Mouse (Mus musculus): Measurements from ENCODE around the gene Nrip1. TPM values are rescaled to one million over a fixed set of nuclear protein-coding genes. Genes with fewer than 3 reads are reported as not detected.

The Nrip1 gene
- polyA plus RNA-seq, 1 experiment from 2014 or later: 32.0 TPM

DNA sequence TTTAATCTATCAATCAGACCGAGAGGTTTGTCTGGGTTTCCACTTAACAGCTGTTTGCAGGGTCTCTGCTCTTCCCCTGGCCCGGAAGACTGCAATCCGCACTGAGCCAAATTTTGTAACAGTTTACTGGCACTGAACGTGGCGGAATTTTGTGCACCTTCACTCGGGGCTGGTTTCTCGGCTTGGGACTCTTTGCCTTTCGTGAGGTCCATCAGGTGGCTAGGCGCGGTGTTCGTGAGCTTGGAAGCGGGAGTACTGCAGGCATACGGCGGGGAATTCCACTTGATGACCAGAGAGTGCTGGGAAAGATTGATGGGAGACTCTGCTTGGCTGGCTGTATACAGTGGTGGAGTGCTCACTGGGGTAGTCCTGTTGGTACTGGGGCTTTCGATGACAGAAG is 81.0 kb downstream of the Nrip1 start:
- no peak overlapping the region for H3K4me3 ChIP-seq
- 87% methylated on average over 15 of the region's 15 CpGs for WGBS (ENCODE audit: insufficient replicate concordance)
- H3K9ac ChIP-seq: no peak overlapping the region
- peaks cover 70% of the 10 kb centered on the region for H3K36me3 ChIP-seq
- no peaks in the 10 kb centered on the region for H3K27me3 ChIP-seq (replicated peaks)
- H3K4me1 ChIP-seq: peaks cover 38% of the 10 kb centered on the region
- ATAC-seq: no peak
- peak overlapping the region; percentile 90; the same call in 1 of the 2 replicates for H3K27ac ChIP-seq
- no peak overlapping the region for H3K4me2 ChIP-seq
- no peaks in the 10 kb centered on the region for H3K9me3 ChIP-seq (replicated peaks)

GRCm38 (mm10) chr16:76291366-76291765 is 82.3 kb downstream of the Nrip1 start:
- Histone ChIP-seq H3K36me3 (peaks cover 67% of the 10 kb centered on the region), H3K4me3 (no peak overlapping the region), H3K4me1 (peaks cover 35% of the 10 kb centered on the region), H3K27ac (no peak overlapping the region), H3K9me3 (replicated peaks) (no peaks in the 10 kb centered on the region), H3K9ac (no peak overlapping the region), H3K4me2 (no peak overlapping the region), H3K27me3 (replicated peaks) (no peaks in the 10 kb centered on the region)
- no peak for ATAC-seq
- WGBS (ENCODE audit: insufficient replicate concordance): 95% methylated on average over 14 of the region's 14 CpGs

- no peaks in the 10 kb centered on the region for H3K27me3 ChIP-seq (replicated peaks)
- no peak overlapping the region for H3K4me2 ChIP-seq
- peaks cover 61% of the 10 kb centered on the region for H3K36me3 ChIP-seq
- H3K4me1 ChIP-seq: peaks cover 24% of the 10 kb centered on the region
- no peak for ATAC-seq
- H3K27ac ChIP-seq: no peak overlapping the region
- no peak overlapping the region for H3K4me3 ChIP-seq
- 74% methylated on average over 2 of the region's 2 CpGs for WGBS (ENCODE audit: insufficient replicate concordance)
- no peaks in the 10 kb centered on the region for H3K9me3 ChIP-seq (replicated peaks)
- no peak overlapping the region for H3K9ac ChIP-seq
Observed at GRCm38 (mm10) chr16:76289495-76289894, 84.1 kb downstream of the Nrip1 start.

GRCm38 (mm10) chr16:76283796-76284195 is 89.8 kb downstream of the Nrip1 start:
- Histone ChIP-seq H3K9me3 (replicated peaks) (no peaks in the 10 kb centered on the region), H3K9ac (no peak overlapping the region), H3K27me3 (replicated peaks) (no peaks in the 10 kb centered on the region), H3K4me2 (no peak overlapping the region), H3K4me1 (peaks cover 10% of the 10 kb centered on the region), H3K36me3 (peaks cover 8% of the 10 kb centered on the region), H3K27ac (no peak overlapping the region), H3K4me3 (no peak overlapping the region)
- 41% methylated on average over 3 of the region's 3 CpGs for WGBS (ENCODE audit: insufficient replicate concordance)
- no peak for ATAC-seq

DNA sequence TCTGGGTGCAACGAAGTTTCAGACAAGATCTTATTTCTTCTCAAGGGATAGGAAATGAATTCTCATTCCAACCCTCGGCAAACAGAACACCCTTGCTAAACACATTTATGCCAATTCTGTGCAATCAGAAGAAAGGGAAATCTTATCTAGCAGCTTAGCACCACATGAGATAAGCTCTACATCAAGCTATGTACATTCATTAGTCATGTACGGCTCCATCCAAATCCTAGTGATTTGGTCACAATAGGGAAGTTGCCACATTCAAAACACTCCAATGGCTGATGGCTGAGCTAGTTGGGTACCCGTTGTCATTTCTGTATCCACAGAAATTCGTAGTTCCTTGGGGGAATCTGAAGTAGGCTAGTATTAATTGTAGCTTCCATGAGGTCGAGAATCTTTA is 91.8 kb downstream of the Nrip1 start:
- ATAC-seq: no peak
- Histone ChIP-seq H3K4me1 (peaks cover 10% of the 10 kb centered on the region), H3K36me3 (no peaks in the 10 kb centered on the region), H3K9ac (no peak overlapping the region), H3K4me3 (no peak overlapping the region), H3K4me2 (no peak overlapping the region), H3K27ac (no peak overlapping the region), H3K27me3 (replicated peaks) (no peaks in the 10 kb centered on the region), H3K9me3 (replicated peaks) (no peaks in the 10 kb centered on the region)
- 61% methylated on average over 6 of the region's 6 CpGs for WGBS (ENCODE audit: insufficient replicate concordance)

DNA sequence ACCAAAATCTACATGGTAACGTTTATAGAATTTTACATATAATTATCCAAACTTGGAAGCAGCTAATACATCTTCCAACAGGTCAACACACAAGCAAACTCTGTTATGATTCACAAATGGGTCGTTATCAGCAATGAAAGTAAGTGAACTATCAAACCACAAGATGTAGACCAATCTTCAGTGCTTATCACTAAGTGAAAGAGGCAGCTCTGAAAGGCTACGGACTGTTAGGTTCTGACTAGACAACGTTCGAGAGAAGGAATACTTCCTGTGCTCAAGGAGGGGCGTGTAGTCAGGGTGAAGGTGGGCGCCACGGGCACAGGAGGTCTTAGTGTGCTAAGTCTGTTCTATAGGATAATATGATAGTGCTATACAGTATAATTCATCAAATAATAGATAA is 93.3 kb downstream of the Nrip1 start:
- Histone ChIP-seq H3K9ac (no peak overlapping the region), H3K4me3 (no peak overlapping the region), H3K27me3 (replicated peaks) (0 out of 2 replicates have a peak, but pooled peaks cover 3% of the 10 kb centered on the region), H3K27ac (no peak overlapping the region), H3K36me3 (no peaks in the 10 kb centered on the region), H3K9me3 (replicated peaks) (no peaks in the 10 kb centered on the region), H3K4me1 (peaks cover 10% of the 10 kb centered on the region), H3K4me2 (no peak overlapping the region)
- ATAC-seq: peak; percentile 44; the same call in 1 of the 2 replicates
- WGBS (ENCODE audit: insufficient replicate concordance): 37% methylated on average over 8 of the region's 8 CpGs

DNA sequence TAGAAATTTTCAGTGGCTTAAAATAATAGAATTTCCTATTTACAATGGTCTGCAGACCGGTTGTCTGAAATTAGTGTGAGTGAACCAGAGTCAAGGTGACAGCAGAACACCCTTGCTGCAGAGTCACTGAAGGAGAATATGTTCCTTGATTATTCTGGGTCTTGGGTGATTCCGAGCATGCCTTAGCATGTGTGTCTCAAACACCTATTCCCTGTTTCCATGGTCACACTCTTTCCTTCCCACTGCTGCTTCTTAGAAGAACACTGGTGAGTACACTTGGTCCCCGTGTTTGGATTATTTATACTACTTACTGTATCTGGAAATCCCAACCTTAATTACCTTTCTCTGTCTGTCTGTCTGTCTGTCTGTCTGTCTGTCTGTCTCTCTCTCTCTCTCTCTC is 97.4 kb downstream of the Nrip1 start:
- no peak overlapping the region for H3K4me3 ChIP-seq
- no peaks in the 10 kb centered on the region for H3K9me3 ChIP-seq (replicated peaks)
- no peak overlapping the region for H3K9ac ChIP-seq
- WGBS (ENCODE audit: insufficient replicate concordance): 68% methylated on average over 3 of the region's 3 CpGs
- ATAC-seq: no peak
- peaks cover 10% of the 10 kb centered on the region for H3K4me1 ChIP-seq
- H3K27me3 ChIP-seq (replicated peaks): 0 out of 2 replicates have a peak, but pooled peaks cover 3% of the 10 kb centered on the region
- H3K27ac ChIP-seq: no peak overlapping the region
- no peak overlapping the region for H3K4me2 ChIP-seq
- H3K36me3 ChIP-seq: no peaks in the 10 kb centered on the region

DNA sequence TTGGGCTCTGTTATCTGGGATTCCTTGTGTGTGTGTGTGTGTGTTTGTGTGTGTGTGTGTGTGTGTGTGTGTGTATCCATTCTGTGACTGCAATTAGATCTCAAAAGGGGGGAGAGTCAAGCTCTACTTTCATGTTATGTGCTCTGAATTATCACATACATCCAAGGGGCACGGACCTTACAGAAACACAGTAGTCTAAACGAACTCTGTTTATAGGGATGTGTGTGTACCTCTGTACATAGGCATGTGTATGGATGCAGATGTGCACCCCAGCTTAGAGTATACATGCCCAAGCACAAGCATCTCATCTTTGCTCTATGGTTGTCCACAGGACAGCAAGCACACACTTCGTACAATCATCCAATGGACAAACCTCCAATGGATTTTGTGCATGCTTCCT is 98.0 kb downstream of the Nrip1 start:
- Histone ChIP-seq H3K4me3 (no peak overlapping the region), H3K4me2 (no peak overlapping the region), H3K4me1 (peaks cover 6% of the 10 kb centered on the region), H3K9me3 (replicated peaks) (no peaks in the 10 kb centered on the region), H3K9ac (no peak overlapping the region), H3K27me3 (replicated peaks) (0 out of 2 replicates have a peak, but pooled peaks cover 3% of the 10 kb centered on the region), H3K36me3 (no peaks in the 10 kb centered on the region), H3K27ac (no peak overlapping the region)
- WGBS (ENCODE audit: insufficient replicate concordance): 64% methylated on average over 3 of the region's 3 CpGs
- ATAC-seq: no peak

GRCm38 (mm10) chr16:76275166-76275565 is 98.5 kb downstream of the Nrip1 start:
- peaks cover 2% of the 10 kb centered on the region; the same call in 1 of the 2 replicates for H3K4me1 ChIP-seq
- H3K4me2 ChIP-seq: no peak overlapping the region
- no peak overlapping the region for H3K9ac ChIP-seq
- ATAC-seq: no peak
- H3K36me3 ChIP-seq: no peaks in the 10 kb centered on the region
- 0 out of 2 replicates have a peak, but pooled peaks cover 3% of the 10 kb centered on the region for H3K27me3 ChIP-seq (replicated peaks)
- no peak overlapping the region for H3K4me3 ChIP-seq
- WGBS (ENCODE audit: insufficient replicate concordance): 75% methylated on average over 7 of the region's 7 CpGs
- H3K9me3 ChIP-seq (replicated peaks): no peaks in the 10 kb centered on the region
- H3K27ac ChIP-seq: no peak overlapping the region

GRCm38 (mm10) chr16:76266635-76267268 is 106.9 kb downstream of the Nrip1 start:
- Histone ChIP-seq H3K4me3 (no peak overlapping the region), H3K9ac (no peak overlapping the region), H3K27me3 (replicated peaks) (no peaks in the 10 kb centered on the region), H3K4me1 (no peaks in the 10 kb centered on the region), H3K9me3 (replicated peaks) (no peaks in the 10 kb centered on the region), H3K4me2 (no peak overlapping the region), H3K36me3 (no peaks in the 10 kb centered on the region), H3K27ac (no peak overlapping the region)
- no peak for ATAC-seq
- 77% methylated on average over 9 of the region's 9 CpGs for WGBS (ENCODE audit: insufficient replicate concordance)

GRCm38 (mm10) chr16:76265874-76266273 is 107.8 kb downstream of the Nrip1 start:
- Histone ChIP-seq H3K36me3 (no peaks in the 10 kb centered on the region), H3K4me2 (no peak overlapping the region), H3K9me3 (replicated peaks) (no peaks in the 10 kb centered on the region), H3K4me3 (no peak overlapping the region), H3K27ac (no peak overlapping the region), H3K27me3 (replicated peaks) (no peaks in the 10 kb centered on the region), H3K9ac (no peak overlapping the region), H3K4me1 (no peaks in the 10 kb centered on the region)
- ATAC-seq: no peak
- 54% methylated on average over 2 of the region's 2 CpGs for WGBS (ENCODE audit: insufficient replicate concordance)

DNA sequence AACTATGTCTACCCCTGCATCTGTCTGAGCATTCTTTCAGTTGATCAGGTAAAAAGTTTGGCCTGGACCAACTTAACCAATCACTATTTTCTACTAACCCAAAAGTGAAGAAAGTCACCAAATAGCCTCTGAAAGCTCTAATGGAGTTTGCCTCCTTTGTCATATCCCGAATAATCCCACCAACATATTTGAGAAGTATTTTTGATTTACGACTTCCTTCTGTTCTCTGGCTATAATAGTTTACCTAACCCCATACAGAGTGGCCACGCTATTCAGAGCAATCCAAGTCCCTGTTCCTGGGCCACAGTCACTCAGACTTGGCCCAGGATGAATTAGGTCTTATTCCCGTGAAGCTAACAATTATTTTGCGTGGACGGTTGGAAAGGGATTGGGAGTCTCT is 108.3 kb downstream of the Nrip1 start:
- H3K27ac ChIP-seq: no peak overlapping the region
- no peaks in the 10 kb centered on the region for H3K9me3 ChIP-seq (replicated peaks)
- H3K4me3 ChIP-seq: no peak overlapping the region
- no peak overlapping the region for H3K9ac ChIP-seq
- H3K4me2 ChIP-seq: no peak overlapping the region
- no peaks in the 10 kb centered on the region for H3K27me3 ChIP-seq (replicated peaks)
- ATAC-seq: no peak
- WGBS (ENCODE audit: insufficient replicate concordance): 77% methylated on average over 6 of the region's 6 CpGs
- H3K4me1 ChIP-seq: no peaks in the 10 kb centered on the region
- no peaks in the 10 kb centered on the region for H3K36me3 ChIP-seq

- no peak overlapping the region for H3K4me3 ChIP-seq
- no peak overlapping the region for H3K27ac ChIP-seq
- no peaks in the 10 kb centered on the region for H3K36me3 ChIP-seq
- H3K4me2 ChIP-seq: no peak overlapping the region
- H3K4me1 ChIP-seq: no peaks in the 10 kb centered on the region
- WGBS (ENCODE audit: insufficient replicate concordance): 43% methylated on average over 4 of the region's 4 CpGs
- no peaks in the 10 kb centered on the region for H3K9me3 ChIP-seq (replicated peaks)
- H3K27me3 ChIP-seq (replicated peaks): no peaks in the 10 kb centered on the region
- H3K9ac ChIP-seq: no peak overlapping the region
- no peak for ATAC-seq
Observed at GRCm38 (mm10) chr16:76263393-76263792, 110.2 kb downstream of the Nrip1 start.
